Mouse (Mus musculus): ENCODE results near the gene Cxcl12. TPM values are rescaled to one million over a fixed set of nuclear protein-coding genes. Genes with fewer than 3 reads are reported as not detected.
A peak's percentile ranks its signal among the peaks of the same experiment; 100 is the strongest.

Gene Cxcl12
- polyA plus RNA-seq, 1 experiment, result 5.4 TPM

GRCm38 (mm10) chr6:117159710-117160690 lies 8.3 kb upstream of the Cxcl12 start:
- no peak overlapping the region for H3K27ac ChIP-seq (ENCODE audit: insufficient read depth, low read length)
- H3K9me3 ChIP-seq (replicated peaks; ENCODE audit: control insufficient read depth, insufficient read depth, low read length, poor library complexity, severe bottlenecking), result no peaks in the 10 kb centered on the region
- H3K9ac ChIP-seq (ENCODE audit: low read depth, poor library complexity, severe bottlenecking), result no peak overlapping the region
- H3K27me3 ChIP-seq (ENCODE audit: control insufficient read depth, insufficient read depth, low read length, poor library complexity, severe bottlenecking), result no peaks in the 10 kb centered on the region
- H3K4me3 ChIP-seq (ENCODE audit: low read depth, low read length), result no peak overlapping the region
- H3K4me1 ChIP-seq (ENCODE audit: control insufficient read depth, insufficient read depth, low read length), result no peaks in the 10 kb centered on the region
- TF ChIP-seq POLR2A (IDR thresholded peaks at IDR 0.05; ENCODE audit: insufficient read depth, low read length) (no peak), EP300 (IDR thresholded peaks at IDR 0.05; ENCODE audit: insufficient read depth, low read depth, low read length) (no peak), CTCF (IDR thresholded peaks at IDR 0.05; ENCODE audit: low read depth, low read length) (no peak)
- no peaks in the 10 kb centered on the region for H3K36me3 ChIP-seq (ENCODE audit: control insufficient read depth, insufficient read depth, low read length, poor library complexity, severe bottlenecking)

GRCm38 (mm10) chr6:117163486-117163885 lies 4.8 kb upstream of the Cxcl12 start:
- TF ChIP-seq CTCF (IDR thresholded peaks at IDR 0.05; ENCODE audit: low read depth, low read length) (no peak), POLR2A (IDR thresholded peaks at IDR 0.05; ENCODE audit: insufficient read depth, low read length) (no peak), EP300 (IDR thresholded peaks at IDR 0.05; ENCODE audit: insufficient read depth, low read depth, low read length) (no peak)
- H3K4me3 ChIP-seq (ENCODE audit: low read depth, low read length), result no peak overlapping the region
- no peaks in the 10 kb centered on the region for H3K4me1 ChIP-seq (ENCODE audit: control insufficient read depth, insufficient read depth, low read length)
- no peak overlapping the region for H3K9ac ChIP-seq (ENCODE audit: low read depth, poor library complexity, severe bottlenecking)
- H3K36me3 ChIP-seq (ENCODE audit: control insufficient read depth, insufficient read depth, low read length, poor library complexity, severe bottlenecking), result no peaks in the 10 kb centered on the region
- no peaks in the 10 kb centered on the region for H3K27me3 ChIP-seq (ENCODE audit: control insufficient read depth, insufficient read depth, low read length, poor library complexity, severe bottlenecking)
- H3K27ac ChIP-seq (ENCODE audit: insufficient read depth, low read length), result no peak overlapping the region
- H3K9me3 ChIP-seq (replicated peaks; ENCODE audit: control insufficient read depth, insufficient read depth, low read length, poor library complexity, severe bottlenecking), result no peaks in the 10 kb centered on the region

DNA sequence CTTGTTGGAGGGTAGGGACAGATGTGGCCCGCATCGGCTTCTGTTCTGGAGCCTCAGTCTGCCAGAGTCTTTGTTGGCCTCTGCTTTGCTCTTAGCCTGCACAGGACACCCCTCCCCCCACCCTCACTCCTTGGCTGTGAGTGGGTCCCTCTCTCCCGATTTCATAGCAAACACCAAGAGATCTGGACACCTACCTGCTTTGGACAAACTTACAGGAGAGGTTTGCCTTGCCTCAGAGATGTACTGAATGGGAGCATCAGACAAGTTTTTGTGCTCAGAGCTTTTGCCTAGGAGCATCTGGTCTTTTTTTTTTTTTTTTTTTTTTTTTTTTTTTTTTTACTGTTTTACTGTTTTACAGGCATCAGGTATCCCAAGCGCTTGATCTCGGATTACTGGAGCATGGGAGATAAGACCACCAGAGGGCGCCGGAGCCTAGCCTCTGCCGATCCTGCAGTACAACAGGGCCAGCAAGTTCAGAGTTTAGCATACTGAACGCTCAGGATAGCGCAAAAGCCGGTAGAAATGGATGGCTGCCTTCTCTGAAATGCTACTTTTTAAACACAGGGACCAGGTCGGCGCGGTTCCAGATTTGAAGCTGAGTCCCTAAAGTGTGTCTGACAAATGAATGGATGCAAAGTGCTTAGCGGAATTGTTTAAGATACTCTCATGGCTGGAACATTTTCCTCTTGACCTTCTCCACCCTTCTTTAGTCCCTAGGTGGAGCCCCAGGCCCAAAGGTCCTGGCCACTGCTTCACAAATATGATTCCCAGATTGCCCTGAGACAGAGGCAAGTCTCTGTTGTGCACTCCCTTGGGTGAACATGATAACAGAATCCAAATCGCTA lies 1.5 kb upstream of the Cxcl12 start:
- peaks cover 5% of the 10 kb centered on the region; the same call in 1 of the 2 replicates for H3K27me3 ChIP-seq (ENCODE audit: control insufficient read depth, insufficient read depth, low read length, poor library complexity, severe bottlenecking)
- H3K27ac ChIP-seq (ENCODE audit: insufficient read depth, low read length), result no peak overlapping the region
- no peaks in the 10 kb centered on the region for H3K9me3 ChIP-seq (replicated peaks; ENCODE audit: control insufficient read depth, insufficient read depth, low read length, poor library complexity, severe bottlenecking)
- H3K36me3 ChIP-seq (ENCODE audit: control insufficient read depth, insufficient read depth, low read length, poor library complexity, severe bottlenecking), result no peaks in the 10 kb centered on the region
- TF ChIP-seq POLR2A (IDR thresholded peaks at IDR 0.05; ENCODE audit: insufficient read depth, low read length) (no peak), EP300 (IDR thresholded peaks at IDR 0.05; ENCODE audit: insufficient read depth, low read depth, low read length) (no peak), CTCF (IDR thresholded peaks at IDR 0.05; ENCODE audit: low read depth, low read length) (peak; percentile 69)
- no peak overlapping the region for H3K9ac ChIP-seq (ENCODE audit: low read depth, poor library complexity, severe bottlenecking)
- no peak overlapping the region for H3K4me3 ChIP-seq (ENCODE audit: low read depth, low read length)
- H3K4me1 ChIP-seq (ENCODE audit: control insufficient read depth, insufficient read depth, low read length), result no peaks in the 10 kb centered on the region

- no peak overlapping the region for H3K9ac ChIP-seq (ENCODE audit: low read depth, poor library complexity, severe bottlenecking)
- no peak overlapping the region for H3K27ac ChIP-seq (ENCODE audit: insufficient read depth, low read length)
- H3K4me1 ChIP-seq (ENCODE audit: control insufficient read depth, insufficient read depth, low read length), result no peaks in the 10 kb centered on the region
- H3K4me3 ChIP-seq (ENCODE audit: low read depth, low read length), result no peak overlapping the region
- TF ChIP-seq CTCF (IDR thresholded peaks at IDR 0.05; ENCODE audit: low read depth, low read length), result no peak
- no peak for TF ChIP-seq EP300 (IDR thresholded peaks at IDR 0.05; ENCODE audit: insufficient read depth, low read depth, low read length)
- no peak for TF ChIP-seq POLR2A (IDR thresholded peaks at IDR 0.05; ENCODE audit: insufficient read depth, low read length)
- H3K9me3 ChIP-seq (replicated peaks; ENCODE audit: control insufficient read depth, insufficient read depth, low read length, poor library complexity, severe bottlenecking), result no peaks in the 10 kb centered on the region
- H3K36me3 ChIP-seq (ENCODE audit: control insufficient read depth, insufficient read depth, low read length, poor library complexity, severe bottlenecking), result no peaks in the 10 kb centered on the region
- H3K27me3 ChIP-seq (ENCODE audit: control insufficient read depth, insufficient read depth, low read length, poor library complexity, severe bottlenecking), result peaks cover 7% of the 10 kb centered on the region; the same call in 1 of the 2 replicates
These were observed 957 bp upstream of the Cxcl12 start for GRCm38 (mm10) chr6:117167426-117167730.

DNA sequence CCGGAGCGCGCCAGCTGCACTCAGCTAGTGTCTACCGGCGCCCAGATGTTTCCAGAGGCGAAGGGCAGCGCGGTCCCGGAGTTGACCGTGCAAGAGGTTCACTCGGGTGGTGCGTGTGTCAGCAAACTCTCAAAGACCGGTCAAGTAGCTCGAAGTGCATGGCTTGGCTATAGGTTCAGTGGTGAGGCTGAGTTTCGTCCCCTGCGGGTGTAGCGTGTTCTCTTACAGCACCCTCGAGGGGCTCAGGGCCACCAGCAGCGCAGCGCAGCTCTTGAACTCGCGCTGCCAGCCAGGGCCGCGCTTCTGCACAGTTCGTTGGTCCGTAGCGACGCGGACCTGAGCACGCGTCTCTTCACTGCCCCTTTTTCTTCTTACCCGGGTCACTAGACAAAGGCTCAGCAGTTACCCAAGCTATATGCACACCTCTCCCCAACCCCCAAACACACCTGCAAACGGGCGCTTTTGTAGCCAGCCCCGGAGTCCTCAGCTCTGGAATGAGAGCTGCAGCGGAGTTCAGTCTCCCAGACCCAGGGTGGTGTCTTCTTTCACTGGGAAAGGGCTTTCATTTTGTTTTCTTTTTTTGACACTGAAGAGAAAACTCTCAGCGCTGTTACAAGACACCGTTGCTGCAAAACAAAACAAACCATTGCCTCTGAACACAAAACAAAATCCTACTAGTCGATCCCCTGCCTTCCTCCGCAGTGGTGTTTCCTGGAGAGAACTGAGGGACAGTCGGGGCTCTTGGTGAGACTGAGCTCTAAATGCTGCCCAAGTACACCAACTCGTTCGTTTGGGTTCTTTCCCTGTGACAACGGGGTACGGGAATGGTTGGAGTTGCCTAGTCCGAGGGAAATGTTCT lies 945 bp downstream of the Cxcl12 start:
- Histone ChIP-seq H3K27ac (ENCODE audit: insufficient read depth, low read length) (no peak overlapping the region), H3K4me1 (ENCODE audit: control insufficient read depth, insufficient read depth, low read length) (no peaks in the 10 kb centered on the region), H3K27me3 (ENCODE audit: control insufficient read depth, insufficient read depth, low read length, poor library complexity, severe bottlenecking) (peaks cover 7% of the 10 kb centered on the region; the same call in 1 of the 2 replicates)

More for the DNA sequence above, 945 bp downstream of the Cxcl12 start:
- H3K9ac ChIP-seq (ENCODE audit: low read depth, poor library complexity, severe bottlenecking), result peak overlapping the region; percentile 11; the same call in 1 of the 2 replicates
- TF ChIP-seq CTCF (IDR thresholded peaks at IDR 0.05; ENCODE audit: low read depth, low read length) (no peak), EP300 (IDR thresholded peaks at IDR 0.05; ENCODE audit: insufficient read depth, low read depth, low read length) (no peak; the same call in 1 of the 2 replicates), POLR2A (IDR thresholded peaks at IDR 0.05; ENCODE audit: insufficient read depth, low read length) (no peak)
- no peaks in the 10 kb centered on the region for H3K36me3 ChIP-seq (ENCODE audit: control insufficient read depth, insufficient read depth, low read length, poor library complexity, severe bottlenecking)
- peak overlapping the region; percentile 73 for H3K4me3 ChIP-seq (ENCODE audit: low read depth, low read length)
- no peaks in the 10 kb centered on the region for H3K9me3 ChIP-seq (replicated peaks; ENCODE audit: control insufficient read depth, insufficient read depth, low read length, poor library complexity, severe bottlenecking)

Data from ES-Bruce4 (cell line).